In the genomic region with DNA sequence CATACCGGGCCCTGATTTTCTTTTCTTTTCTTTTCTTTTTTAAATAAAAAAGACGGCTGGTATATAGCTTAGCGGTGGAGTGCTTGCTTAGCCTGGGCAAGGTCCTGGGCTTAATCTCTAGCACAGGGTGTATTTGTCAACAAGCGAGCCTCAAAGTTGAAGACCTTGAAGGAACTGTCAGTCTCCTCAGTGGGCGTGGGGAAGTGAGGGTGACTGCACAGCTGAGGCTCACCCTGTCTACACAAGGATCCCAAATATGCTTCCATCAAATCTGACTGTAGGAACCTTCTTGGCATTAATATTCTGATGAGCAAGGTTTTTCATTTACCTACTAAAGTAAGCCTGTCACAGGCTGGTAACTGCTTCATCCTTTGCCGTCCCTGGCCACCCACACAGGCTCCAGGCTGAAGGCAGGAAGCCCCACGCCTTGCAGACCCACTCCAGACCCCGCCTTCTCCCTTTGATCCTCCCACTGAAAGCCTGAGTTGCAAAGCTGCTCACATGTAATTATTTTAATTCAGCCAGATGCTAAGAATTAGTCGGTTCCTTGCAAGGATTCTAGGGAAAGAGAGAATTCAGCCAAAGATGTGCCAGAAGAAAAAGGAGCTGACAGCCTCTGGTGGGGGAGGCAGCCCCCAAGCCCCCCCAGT, we compare ENCODE assay signal across 8 mouse cellular contexts. TPM values are rescaled to one million over a fixed set of nuclear protein-coding genes. Genes with fewer than 3 reads are reported as not detected.
DNase-seq lines count a peak whose midpoint lies in the region; ATAC-seq and TF ChIP-seq lines count a peak whose summit lies in the region.

No protein-coding gene starts in this region.

- no peaks in the 10 kb centered on the region for H3K27me3 ChIP-seq in lung, embryonic 14.5 days (ENCODE audit: insufficient read depth, low read length)
- H3K27me3 ChIP-seq in embryonic facial prominence, embryonic 12.5 days, result no peaks in the 10 kb centered on the region
- no peaks in the 10 kb centered on the region for H3K27me3 ChIP-seq in stomach, embryonic 14.5 days (ENCODE audit: control insufficient read depth, insufficient read depth, low read length)

- TF ChIP-seq CTCF in lung, embryonic 14.5 days (IDR thresholded peaks at IDR 0.05; ENCODE audit: low read depth), result no peak
- no peak for TF ChIP-seq CTCF in left cerebral cortex, adult 2 months (IDR thresholded peaks at IDR 0.05)

- H3K4me2 ChIP-seq in lung, embryonic 14.5 days, result no peak overlapping the region
- H3K4me2 ChIP-seq in embryonic facial prominence, embryonic 12.5 days (replicated peaks), result no peak overlapping the region
- H3K4me2 ChIP-seq in stomach, embryonic 14.5 days (replicated peaks; ENCODE audit: low read depth, low read length), result no peak overlapping the region

- H3K9me3 ChIP-seq in lung, embryonic 14.5 days (ENCODE audit: low read depth, low read length), result no peaks in the 10 kb centered on the region
- no peaks in the 10 kb centered on the region for H3K9me3 ChIP-seq in embryonic facial prominence, embryonic 12.5 days
- H3K9me3 ChIP-seq in stomach, embryonic 14.5 days (ENCODE audit: control insufficient read depth, low read depth, low read length), result no peaks in the 10 kb centered on the region

- WGBS in lung, embryonic 14.5 days, result 13% methylated on average over 9 of the region's 9 CpGs
- WGBS in embryonic facial prominence, embryonic 12.5 days, result 11% methylated on average over 9 of the region's 9 CpGs
- WGBS in stomach, embryonic 14.5 days, result 14% methylated on average over 9 of the region's 9 CpGs

- ATAC-seq in lung, embryonic 14.5 days (ENCODE audit: insufficient read depth), result peak; percentile 84; the same call in 1 of the 2 replicates
- ATAC-seq in embryonic facial prominence, embryonic 12.5 days (ENCODE audit: insufficient number of reproducible peaks, insufficient read depth, low FRiP score, low TSS enrichment), result no peak
- ATAC-seq in stomach, embryonic 14.5 days (ENCODE audit: insufficient number of reproducible peaks, insufficient read depth, low FRiP score, low read depth), result no peak

- peak overlapping the region; percentile 32; the same call in 1 of the 2 replicates for H3K27ac ChIP-seq in lung, embryonic 14.5 days (ENCODE audit: low read depth)
- H3K27ac ChIP-seq in embryonic facial prominence, embryonic 12.5 days, result peak overlapping the region; percentile 54
- peak overlapping the region; percentile 38 for H3K27ac ChIP-seq in left cerebral cortex, adult 2 months
- 0 out of 2 replicates have a peak overlapping the region, but pooled peaks have one; percentile 33 for H3K27ac ChIP-seq in stomach, embryonic 14.5 days (ENCODE audit: low read length)

- H3K36me3 ChIP-seq in lung, embryonic 14.5 days (ENCODE audit: insufficient read depth), result no peaks in the 10 kb centered on the region
- H3K36me3 ChIP-seq in embryonic facial prominence, embryonic 12.5 days, result no peaks in the 10 kb centered on the region
- H3K36me3 ChIP-seq in stomach, embryonic 14.5 days (ENCODE audit: control insufficient read depth, insufficient read depth, low read length), result no peaks in the 10 kb centered on the region

- intact Hi-C loops in left cerebral cortex, adult 2 months (cut with DNase I), result no loop called here
- intact Hi-C loops in heart, postnatal 25 days (cut with DNase I), result no loop called here

- no peak overlapping the region for H3K4me3 ChIP-seq in lung, embryonic 14.5 days (ENCODE audit: low read depth, low read length)
- H3K4me3 ChIP-seq in embryonic facial prominence, embryonic 12.5 days, result no peak overlapping the region
- no peak overlapping the region for H3K4me3 ChIP-seq in left cerebral cortex, adult 2 months
- no peak overlapping the region for H3K4me3 ChIP-seq in stomach, embryonic 14.5 days (ENCODE audit: low read depth, low read length)

- no peak overlapping the region for H3K9ac ChIP-seq in lung, embryonic 14.5 days
- no peak overlapping the region for H3K9ac ChIP-seq in embryonic facial prominence, embryonic 12.5 days
- no peak overlapping the region for H3K9ac ChIP-seq in stomach, embryonic 14.5 days (replicated peaks; ENCODE audit: low read depth, low read length)

- peak; percentile 77 for DNase-seq in lung, embryonic 14.5 days
- no peak for DNase-seq in lung, postnatal 14 days
- DNase-seq in left cerebral cortex, adult 2 months (ENCODE audit: extremely low spot score in 1 of 2, low spot score in 2 of 2), result peak in 1 of 2 experiments; percentile 58
- no peak for DNase-seq in urinary bladder, postnatal 25 days (ENCODE audit: low spot score)
- no peak for DNase-seq in adrenal gland, adult (ENCODE audit: inconsistent age in 2 of 2, low spot score in 1 of 2)
- DNase-seq in heart, postnatal 25 days (ENCODE audit: low spot score), result no peak

- no peaks in the 10 kb centered on the region for H3K4me1 ChIP-seq in lung, embryonic 14.5 days (ENCODE audit: insufficient read depth)
- H3K4me1 ChIP-seq in embryonic facial prominence, embryonic 12.5 days, result peaks cover 4% of the 10 kb centered on the region; the same call in 1 of the 2 replicates
- H3K4me1 ChIP-seq in stomach, embryonic 14.5 days (ENCODE audit: control insufficient read depth, insufficient read depth, low read length), result peaks cover 8% of the 10 kb centered on the region; the same call in 1 of the 2 replicates

RNA-seq across cellular contexts. Expression of a gene that starts 38.7 kb away (rescaled TPM):
- polyA plus RNA-seq in lung, embryonic 14.5 days (2014; fragmentation: Nextera tagmentation; extraction: Ambion mirVana), result 6.7 and 6.9 TPM in 2 replicates
- 11.9 and 13.5 TPM in 2 replicates for polyA plus RNA-seq in embryonic facial prominence, embryonic 12.5 days (2016; fragmentation: Nextera tagmentation; extraction: Ambion mirVana)
- 100 to 1,000 TPM; 141 to 148 TPM for total RNA-seq in left cerebral cortex, adult 2 months (2021)
- polyA plus RNA-seq in stomach, embryonic 14.5 days (2014; fragmentation: Nextera tagmentation; extraction: Ambion mirVana), result 12.2 and 15.0 TPM in 2 replicates
- 1 to 10 TPM; 5.1 to 5.6 TPM for total RNA-seq in heart, postnatal 25 days (2021)
